Mouse (Mus musculus) G1E-ER4 (cell line): Measurements from ENCODE around the gene Stk32c. TPM values are rescaled to one million over a fixed set of nuclear protein-coding genes. Genes with fewer than 3 reads are reported as not detected.

Experiments
- GATA1 ChIP-seq: IDR thresholded peaks from one replicate; pipeline ENCODE4 v1.8.0; 2012; ENCODE audit warnings: low read length, inconsistent platforms
- polyA plus RNA-seq: library from polyadenylated mRNA; stranded (reverse); fragments of >175 nt; gene quantifications from 2 replicates; pipeline ENCODE4 v1.2.3, GENCODE M21; 2012

Stk32c gene
- polyA plus RNA-seq, 1 experiment: not detected

DNA sequence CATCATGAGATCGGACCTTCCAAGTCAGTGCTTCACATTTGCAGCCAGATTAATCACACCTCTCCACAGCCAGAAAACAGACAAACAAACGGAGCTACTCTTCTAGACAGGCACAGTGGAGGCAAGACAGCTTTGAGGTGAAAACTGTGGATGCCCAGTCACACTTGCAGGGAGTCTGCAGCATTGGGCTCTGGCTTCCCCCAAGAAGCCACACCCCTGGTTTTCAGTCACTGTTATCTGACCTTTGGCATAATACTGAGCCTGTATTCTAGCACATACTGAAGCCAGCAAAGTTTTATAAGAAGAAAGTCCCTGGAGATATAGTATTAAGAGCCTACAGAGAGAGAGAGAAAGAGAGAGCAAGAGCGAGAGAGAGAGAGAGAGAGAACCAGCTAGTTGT lies 26.3 kb upstream of the Stk32c start:
- no peak for TF ChIP-seq GATA1

DNA sequence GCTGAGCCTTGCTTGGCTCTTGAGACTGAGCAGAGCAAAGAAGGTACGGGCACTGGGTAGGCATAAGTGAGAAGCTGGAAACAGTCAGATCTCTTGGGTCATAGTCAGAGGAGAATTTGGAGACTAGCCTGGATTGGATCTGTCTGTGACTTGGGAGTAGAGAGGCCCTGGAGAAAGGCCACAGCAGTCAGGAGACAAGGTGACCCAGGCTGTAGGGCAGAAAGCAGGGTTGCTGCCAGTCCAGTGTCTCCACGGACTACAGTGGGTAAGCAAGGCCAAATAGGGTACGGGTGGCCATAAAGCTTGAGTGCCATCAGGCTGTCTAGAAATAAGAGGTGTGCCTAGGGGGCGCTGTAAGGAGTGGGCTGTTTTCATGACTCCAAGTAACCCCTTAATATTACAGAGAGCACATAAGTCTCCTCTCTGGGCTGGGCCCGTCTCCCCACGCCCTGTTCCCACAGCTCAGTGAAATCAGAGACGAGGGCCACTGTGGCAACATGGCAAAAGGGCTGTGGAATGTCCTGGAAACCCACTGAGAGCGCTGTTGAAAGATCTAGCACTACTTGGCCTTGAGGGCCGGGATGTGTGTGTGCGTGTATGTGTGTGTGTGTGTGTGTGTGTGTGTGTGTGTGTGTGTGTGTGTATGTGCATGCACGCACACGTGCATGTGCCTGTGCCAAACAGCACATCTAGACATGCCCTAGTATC lies 22.7 kb upstream of the Stk32c start:
- TF ChIP-seq GATA1: no peak

DNA sequence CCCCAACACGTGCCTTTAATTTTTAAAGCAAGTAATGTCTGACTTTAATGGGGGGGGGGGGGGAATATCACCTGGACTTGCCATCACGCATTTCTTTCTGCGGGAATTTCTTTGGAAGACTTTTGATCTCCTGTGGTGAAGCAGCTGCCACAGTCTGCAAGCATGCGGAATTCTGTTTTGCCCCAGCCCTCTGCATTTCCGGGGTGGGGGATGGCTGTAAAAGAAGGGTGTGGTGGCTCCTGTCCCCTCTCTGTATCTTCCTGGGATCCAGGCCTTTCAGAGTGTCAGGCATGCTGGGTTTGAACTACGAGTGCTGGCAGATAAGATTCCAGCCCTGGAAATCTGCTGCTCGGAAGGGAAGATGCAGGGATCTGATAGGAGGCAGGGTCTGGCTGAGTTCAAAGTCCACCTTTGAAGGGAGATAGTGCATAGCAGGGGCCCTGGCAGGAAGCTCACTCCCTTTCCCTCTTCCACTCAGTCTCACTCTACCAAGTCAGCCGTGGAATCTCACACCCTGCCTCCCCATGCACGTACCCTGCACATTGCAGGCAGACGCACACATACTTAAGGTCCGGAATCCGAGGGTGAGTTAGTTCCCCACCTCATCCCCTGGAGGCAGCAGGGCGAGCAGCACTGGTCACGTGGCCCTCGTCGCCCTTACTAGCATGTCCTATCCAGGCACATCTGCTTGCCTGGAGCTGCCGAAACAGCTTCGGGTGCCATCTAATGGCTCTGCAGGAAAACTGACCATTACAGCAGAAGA lies 21.5 kb upstream of the Stk32c start:
- no peak for TF ChIP-seq GATA1

DNA sequence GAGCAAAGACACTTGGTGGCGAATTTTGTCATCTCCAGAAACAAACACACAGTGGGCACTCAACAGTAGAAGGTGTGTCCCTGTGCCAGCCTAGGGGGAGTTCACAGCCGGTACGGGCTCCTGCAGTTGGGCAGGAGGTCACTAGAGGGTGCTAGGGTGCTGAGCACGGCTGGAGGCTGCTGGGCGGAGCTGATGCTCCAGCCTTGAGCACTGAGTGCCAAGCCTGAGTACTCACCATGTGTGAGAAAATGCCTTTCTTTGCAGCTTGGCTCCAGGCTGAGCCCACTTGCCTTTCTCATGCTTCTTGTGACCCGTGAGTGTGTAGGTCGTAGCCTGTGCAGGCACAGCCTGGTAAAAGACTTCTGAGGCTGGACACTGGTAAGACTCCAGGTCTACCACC lies 20.6 kb upstream of the Stk32c start:
- no peak for TF ChIP-seq GATA1

DNA sequence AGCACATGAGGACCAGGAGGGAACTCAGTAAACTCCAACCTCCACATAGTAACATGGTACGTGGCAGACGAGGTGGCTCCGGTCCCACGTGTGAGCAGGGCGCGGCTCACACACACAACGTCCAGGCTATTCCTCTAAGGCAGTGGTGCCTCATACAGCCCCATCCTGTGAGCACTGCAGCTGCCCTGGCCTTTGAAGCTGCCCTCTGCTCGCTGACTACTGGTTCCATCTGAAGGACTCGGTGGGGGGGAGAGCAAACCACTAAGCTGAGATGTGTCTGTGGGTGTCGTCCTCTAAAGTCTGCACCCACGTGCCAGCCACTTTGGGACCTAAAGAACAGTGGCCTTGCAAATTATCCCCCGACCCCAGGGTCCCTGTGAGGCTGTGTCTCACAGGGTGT lies 17.1 kb upstream of the Stk32c start:
- no peak for TF ChIP-seq GATA1

DNA sequence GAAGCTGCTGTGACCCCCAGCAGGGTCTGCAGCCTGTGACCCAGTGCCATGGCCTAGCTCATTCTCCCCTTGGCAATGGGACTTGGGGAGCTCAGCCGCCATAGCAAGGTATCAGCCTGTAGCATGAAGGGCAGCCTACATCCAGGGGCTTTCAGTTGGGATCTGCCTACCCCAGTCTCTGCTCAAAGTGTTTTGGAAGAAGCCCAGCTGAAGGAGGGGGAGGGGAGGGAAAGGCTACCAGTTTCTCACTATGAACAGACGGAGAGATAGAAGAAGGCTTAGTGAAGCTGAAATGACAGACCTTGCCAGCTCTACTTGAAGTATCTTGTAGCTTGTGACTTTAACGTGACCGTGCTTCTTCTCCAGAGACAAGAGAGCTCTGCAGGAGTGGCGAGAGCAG lies 16.7 kb upstream of the Stk32c start:
- no peak for TF ChIP-seq GATA1

DNA sequence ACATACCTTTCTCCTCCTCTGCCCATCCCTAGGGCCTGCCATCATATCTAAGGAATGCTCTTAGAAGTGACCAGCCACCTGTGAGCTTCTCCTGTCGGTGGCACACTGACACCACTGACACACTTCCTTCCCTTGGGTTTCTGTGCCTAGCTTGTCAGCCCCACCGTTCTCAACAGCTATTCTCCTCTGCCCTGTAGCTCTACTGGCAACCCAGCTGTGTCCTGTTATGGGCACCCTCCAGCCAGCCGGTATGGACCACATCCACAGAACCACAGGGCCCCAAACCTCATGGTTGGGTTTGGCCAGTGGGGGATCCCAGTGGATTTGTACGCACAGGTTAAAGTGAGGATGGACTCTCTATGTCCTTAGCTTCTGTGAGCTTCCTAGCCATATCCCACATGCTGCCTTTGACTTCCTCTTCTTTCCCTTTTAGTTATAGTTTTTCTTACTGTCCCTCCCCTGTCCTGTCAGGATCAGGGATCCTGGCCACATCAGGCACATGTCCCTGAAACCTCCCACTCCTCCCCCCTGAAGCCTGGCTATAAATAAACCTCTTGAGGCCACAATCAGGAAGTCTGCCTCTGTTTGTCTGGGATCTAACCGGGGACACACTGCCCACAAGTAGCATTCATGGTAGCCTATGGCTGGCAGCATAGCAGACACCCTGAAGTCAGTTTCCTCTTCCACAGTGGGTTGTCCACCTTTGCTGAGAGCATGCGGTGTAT lies 15.5 kb upstream of the Stk32c start:
- no peak for TF ChIP-seq GATA1

DNA sequence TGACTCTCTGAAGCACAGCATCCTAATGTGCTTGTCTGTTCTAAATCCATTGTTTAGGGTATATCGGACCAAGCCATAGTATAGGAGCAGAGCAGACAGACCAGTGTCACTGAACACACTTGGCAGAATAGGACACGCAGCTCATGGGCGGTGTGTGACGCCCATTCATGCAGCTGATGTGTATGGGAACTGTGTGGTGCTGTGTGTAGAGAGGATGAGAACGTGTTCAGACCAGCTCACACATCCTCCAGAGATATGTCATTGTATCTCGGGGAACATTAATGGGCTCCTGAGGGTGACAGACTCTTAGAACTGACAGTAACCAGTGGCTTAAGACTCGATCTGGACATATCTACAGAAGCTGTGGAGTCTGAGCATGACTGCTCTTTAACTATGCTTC lies 13.3 kb upstream of the Stk32c start:
- no peak for TF ChIP-seq GATA1

DNA sequence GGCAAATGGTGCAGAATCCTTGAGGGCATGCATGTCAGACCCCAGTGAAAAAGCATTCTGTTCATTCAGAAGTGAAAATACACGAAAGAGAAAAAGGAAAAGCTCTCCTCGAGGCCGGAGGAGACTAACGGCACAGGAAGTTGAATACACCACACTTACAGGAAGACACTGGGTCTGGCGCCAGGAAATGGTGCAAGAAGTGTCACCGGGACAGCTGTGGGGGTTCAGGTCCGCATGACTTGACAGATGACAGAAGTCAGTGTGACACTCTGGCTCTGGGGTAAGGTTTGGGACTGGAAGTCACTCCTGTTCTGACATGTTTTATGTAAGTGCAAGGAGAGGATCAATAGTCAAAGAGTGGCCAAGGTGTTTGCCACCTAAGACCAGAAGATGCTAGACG lies 11.6 kb upstream of the Stk32c start:
- no peak for TF ChIP-seq GATA1

DNA sequence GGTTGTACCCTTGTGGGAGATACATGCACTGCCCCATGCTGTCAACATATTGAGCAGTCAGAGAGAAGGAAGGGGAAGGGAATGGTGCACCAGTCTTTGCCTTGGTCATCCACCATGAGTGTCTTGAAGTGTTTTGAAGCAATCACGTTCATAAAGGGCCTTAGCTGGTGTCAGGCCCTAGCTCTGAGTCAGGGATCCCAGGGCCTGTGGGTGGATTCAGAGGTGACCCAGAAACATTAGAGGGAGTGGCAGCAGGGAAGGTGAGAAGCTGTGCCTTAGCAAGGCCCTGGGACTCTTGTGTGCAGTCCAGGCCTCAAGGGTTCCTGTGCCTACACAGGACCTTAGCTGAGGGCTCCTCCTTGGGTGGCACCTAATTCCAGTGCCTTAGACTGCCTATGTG lies 11.0 kb upstream of the Stk32c start:
- no peak for TF ChIP-seq GATA1

DNA sequence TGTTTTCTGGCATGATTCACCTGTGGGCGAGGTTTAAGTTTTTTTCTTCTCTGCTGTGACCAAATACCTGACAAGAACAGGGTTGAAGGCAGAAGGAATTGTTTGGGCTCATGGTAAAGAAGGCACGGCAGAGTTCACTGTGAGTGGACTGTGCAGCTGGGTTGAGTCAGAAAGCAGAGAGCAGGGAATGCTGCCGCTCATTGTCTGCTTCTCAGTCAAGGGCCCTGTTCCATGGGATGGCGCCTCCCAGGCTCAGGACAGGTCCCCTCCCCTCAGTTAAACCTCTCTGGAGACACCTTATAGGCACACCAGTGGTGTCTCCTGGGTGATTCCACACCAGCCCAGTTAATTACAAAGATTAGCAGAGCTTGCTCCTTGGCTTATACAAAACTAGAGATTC lies 9.2 kb upstream of the Stk32c start:
- no peak for TF ChIP-seq GATA1

DNA sequence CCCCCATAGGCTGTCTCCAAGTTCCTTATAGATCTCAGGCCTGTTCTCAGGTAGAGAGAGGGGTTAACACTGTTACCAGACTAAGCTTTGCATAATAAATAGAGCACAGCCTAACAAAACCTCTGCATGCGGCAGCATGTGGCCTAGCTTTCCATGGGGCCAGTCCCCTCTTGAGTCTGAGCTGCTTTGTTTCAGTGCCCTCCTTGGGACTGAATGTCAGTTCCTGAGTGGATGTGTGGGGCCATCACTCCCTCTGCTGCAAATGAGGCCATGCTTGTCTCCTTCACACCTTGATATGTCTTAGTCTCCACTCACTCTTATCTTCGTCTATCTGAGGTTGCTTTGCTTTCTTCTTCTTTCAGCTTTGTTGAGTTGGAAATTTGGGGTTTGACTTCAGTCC lies 8.7 kb upstream of the Stk32c start:
- TF ChIP-seq GATA1: no peak

DNA sequence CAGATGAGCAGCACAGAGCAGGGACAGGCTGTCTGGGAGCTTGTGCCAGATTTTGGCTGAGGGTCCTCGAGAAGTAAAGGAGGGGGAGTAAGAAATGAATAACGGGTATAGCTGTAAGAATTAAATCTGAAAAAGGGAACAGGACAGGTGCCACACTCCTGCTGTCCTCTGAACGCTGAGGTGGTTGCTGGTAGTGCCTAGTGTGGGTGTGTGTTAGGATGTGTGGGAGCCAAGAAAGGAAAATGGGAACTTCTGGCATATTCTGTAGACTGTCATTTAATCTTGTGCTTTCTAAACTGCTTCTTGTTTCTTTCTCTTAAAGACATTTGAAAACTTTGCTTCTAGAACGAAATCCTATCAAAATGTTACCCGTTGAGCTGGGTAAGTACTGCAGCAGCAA lies 8.0 kb upstream of the Stk32c start:
- TF ChIP-seq GATA1: no peak

DNA sequence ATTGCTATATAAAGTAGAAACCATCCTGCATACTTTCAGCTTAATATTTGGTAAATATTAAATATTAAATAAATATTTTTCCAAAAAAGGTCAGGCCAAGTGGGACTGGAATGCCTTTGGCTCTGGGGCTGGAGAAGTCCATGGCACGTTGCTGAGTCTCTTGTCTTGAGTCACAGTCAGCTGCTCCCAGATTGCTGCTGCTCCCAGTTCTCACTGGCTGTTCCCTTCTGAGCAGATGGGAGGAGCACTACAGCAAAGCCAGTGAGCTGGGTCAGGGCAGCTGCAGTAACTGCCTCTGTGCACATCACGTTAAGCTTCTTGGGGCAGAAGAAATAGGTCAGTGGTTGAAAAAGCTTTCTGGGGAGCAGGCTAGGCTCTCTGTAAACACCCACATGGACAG lies 7.2 kb upstream of the Stk32c start:
- no peak for TF ChIP-seq GATA1

DNA sequence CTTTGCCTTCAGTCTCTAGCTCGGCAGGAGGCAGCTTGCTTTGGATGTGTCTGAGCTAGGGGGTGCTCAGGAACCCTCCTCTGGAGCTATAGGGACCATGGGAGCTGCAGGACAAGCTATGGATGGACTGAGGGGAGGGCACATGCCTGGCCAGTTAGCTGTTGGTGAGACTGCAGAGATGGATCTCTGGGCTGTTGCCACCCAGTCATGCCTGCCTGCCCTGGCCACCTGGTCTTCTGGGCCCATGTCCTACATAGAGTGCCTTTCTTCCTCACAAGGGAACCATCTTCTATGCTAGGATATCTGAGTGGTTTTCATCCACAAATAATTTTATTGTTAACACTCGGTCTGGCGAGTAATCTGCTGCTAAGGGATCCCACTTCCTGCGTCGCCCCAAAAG lies 6.4 kb upstream of the Stk32c start:
- TF ChIP-seq GATA1: no peak

DNA sequence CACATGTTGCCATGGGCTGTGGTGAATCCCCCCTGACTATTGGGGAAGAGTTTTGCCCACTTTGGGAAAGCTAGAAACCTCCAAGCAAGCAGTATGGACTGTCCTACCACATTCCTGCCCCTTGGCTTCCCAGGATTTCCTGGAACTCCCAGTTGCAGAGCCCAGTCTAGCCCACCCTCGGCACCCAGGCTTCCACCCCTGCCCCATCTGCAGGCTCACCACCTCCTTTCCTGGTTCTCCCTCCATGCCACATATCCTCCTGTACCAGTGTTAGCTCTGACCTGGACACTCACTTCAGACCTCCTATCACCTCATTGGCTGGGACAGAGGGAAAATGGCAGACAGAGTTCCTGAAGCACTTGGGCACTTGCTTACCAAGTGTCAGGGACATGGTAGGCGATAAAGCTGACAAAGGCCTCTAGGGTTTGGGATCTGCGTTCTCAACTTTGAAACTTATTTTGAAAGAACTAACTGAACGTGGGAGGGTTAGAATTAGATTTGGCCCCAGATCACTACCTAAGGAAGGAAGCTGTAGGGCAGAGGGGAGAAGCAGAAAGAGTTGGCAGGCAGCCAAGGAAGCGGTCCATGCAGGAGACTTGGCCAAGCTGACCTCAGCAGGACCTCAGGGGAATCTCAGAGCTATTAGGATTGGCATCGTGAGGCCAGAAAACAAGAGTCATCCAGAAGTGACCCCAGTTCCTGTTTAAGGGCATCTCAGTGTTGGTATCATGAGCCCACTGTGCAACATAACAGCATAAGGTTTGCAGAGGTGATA lies 5.7 kb upstream of the Stk32c start:
- no peak for TF ChIP-seq GATA1
